Mouse (Mus musculus) WW6 (cell line): ENCODE results near the gene Pax8.

Experiments
- DNase-seq: peaks from one replicate; pipeline ENCODE4 v3.0.0-alpha.2; 2013; ENCODE audit warnings: low read depth, low spot score

Pax8 gene

DNA sequence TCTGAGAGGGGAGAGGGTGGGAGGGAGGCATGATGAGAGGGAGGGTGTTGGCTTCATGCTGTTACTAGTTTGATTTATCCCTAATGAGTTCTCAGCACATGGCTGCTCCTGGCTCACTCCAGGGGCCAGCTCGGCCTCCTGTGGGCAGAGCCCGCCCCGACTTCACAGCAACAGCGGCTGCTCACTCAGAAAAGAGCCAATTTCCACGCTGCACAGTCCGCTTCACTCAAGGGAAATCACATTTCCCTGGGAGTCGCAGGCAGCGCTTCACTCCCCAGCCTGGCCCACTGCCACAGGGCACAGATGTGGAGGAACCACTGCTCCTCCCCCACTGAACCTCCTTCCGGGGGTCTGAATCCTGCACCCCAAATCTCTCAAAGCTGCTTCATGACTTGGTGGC, 58.7 kb downstream of the Pax8 start:
- no peak for DNase-seq

DNA sequence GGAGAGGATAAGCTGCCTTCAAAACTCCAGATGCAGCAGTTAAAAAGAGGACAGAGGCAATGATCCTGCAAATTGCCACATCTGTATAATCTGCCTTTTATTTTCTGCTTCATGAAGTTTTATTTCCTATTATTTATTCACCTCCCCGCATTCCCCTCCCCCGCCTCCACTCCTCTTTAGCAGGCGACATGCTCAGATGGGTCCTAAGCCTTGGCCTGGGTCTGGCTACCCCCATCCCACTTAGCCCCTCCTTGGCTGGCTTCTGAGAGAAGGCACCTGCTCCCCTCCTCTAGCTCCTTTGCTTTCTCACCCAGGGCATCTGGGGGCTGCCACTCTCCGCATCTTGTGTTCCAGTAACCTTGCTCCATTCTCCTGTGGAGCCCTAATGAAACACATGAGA, 61.7 kb downstream of the Pax8 start:
- no peak for DNase-seq

DNA sequence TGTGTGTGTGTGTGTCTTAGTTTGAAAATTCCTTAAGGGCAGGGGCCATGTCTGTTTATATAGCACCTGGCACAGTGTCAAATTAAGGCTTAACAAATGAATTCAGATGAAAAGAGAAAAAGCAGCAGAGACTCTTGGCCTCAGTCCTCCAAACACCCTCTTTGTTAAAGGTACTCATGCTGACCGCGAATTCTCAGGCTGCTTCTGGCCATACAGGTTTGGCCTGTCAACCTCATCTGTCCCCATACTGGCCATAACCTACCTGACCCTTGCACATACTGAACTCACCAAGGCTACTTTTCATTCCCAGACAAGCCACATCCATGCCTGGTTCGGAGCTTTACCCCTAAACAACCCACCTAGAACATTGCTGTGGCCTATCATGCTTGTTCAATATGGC, 62.2 kb downstream of the Pax8 start:
- no peak for DNase-seq

DNA sequence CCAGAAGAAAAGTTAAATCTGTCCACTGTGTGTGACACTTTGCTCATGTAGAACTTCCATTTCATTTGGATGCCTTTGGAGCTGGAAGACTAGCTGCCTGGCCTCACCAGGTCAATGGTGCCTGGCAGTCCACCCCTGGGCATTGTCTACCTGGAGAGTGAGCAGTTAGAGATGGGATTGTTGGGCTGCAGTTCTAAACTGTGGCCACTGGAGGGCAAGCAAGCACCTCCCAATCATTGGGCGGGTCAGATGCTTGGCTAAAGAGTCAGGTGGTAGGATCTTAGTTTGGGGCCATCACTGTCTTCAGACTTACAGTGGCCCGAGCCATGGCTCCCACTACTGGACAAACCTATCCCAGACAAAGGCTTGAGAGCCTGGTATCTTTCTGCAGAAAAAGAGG, 66.2 kb downstream of the Pax8 start:
- no peak for DNase-seq

DNA sequence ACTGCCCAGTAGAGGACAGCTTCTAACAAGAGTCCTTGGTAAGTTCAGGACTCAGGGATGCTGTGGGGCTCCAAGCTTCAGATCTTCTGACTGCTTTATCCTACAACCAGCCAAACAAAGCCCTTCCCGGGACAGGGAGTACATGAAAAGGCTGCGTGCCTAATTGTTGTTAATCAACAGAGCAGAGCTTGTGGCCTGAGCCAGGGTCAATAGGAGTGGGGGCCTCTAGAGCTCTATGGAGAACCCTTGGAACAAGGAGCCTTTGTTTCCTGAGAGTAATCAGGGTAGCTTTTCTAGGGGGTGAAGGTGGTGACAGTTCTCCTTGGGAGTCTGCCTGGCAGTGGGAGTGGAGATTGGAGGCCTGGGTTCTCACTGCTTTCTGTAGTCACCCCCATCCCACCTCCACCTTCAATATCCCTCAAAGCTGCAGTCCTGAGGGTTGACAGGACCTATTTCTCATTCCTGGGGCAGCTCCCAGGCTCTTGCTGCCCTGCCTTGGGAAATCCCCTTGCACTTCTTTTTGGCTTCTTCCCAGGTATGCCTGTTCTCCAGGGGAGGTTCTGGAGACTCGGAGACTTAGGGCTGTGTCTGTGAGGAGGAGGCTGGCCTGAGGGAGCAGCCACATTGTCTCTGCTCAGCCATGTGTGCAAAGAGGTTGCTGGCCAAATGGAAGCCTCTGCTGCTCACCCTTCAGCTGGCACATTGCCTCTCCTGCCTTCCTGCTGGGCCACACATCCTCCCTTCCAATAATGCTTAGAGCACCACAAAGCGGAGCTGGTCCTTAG, 67.5 kb downstream of the Pax8 start:
- no peak for DNase-seq

DNA sequence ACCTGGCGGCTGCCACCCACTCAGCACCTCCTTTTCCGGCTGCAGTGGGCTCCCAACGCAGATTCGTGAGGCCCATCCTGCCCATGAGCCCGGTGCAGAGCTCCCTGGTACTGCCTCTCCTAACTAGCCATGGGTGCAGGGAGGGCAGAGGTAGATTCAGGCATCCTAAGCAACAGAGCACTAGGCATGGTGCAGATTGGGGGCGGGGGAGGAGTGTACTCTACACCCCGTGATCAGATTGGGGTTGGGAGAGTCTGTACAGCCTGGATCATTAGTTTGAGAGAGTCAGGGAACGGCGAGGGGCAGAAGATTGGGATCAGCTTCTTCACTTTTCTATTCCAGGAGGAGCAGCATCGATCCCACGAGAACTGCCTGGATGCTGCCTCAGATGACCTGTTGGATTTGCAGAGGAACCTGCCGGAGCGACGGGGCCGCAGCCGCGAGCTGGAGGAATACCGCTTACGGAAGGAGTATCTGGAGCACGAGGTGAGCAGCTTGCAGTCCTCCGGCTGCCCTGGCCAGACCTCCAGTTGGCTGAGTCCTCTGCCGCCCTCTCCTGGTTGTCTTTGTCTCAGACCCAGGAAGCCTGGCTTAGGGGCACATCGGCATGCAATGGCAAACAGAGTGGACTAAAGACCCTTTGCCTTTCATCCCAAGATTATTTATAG, 69.9 kb downstream of the Pax8 start:
- no peak for DNase-seq

DNA sequence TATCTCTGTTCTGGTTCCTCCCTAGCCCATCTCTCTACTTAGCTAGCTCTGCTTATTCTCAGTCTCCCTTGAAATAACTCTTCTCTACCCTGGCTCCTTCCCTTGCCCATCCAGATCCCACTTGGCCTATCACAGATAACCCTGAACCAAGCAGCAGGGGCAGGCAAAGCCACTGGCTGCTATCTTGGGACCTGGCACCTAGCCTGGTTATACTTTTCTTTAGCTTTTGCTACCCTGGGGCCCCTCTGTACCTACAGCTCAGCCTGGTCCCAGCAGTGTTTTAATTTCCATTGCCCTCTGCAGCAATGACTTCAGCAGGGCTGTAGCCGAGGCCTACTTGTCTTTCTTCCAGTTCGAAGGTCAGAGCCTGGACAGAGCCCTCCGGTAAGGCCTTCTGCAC, 74.7 kb downstream of the Pax8 start:
- no peak for DNase-seq

DNA sequence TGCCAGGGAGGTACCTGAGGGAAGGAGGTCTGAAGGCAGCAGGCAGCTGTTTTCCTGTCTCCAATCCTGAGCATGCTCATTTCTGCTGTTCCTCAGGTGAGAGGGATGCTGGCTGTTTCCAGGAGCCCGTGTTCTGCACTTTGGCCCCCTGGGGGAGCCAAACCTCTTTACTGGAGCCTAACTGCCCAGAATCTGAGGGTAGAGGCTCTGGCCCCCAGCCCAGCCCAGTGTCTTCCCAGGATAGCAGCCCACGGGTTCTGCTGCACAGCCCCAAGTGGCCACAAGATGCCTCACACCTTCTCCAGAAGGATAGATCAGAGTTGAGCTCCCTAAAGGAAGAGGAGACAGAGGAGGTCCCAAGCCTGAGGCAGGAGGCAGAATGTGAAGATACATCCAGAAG, 78.3 kb downstream of the Pax8 start:
- no peak for DNase-seq

DNA sequence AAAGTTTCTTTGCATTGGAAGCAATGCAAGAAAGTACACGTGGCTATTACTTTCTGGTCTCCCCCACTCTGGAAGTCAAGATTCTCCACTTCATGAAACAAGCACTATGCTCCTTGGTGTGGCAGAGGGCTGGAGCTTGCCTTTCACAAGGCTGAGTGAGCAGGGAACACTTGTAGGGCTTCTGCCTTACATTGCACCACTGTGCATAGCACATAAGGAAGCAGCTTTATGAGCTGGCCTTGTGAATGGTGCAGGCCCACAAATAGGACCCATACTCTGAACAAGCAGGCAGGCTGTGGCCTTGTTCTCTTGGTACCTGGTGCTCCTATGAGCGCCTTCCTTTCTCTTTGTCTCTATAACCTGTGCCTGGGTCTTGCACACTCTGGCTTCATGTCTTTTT, 82.1 kb downstream of the Pax8 start:
- no peak for DNase-seq

DNA sequence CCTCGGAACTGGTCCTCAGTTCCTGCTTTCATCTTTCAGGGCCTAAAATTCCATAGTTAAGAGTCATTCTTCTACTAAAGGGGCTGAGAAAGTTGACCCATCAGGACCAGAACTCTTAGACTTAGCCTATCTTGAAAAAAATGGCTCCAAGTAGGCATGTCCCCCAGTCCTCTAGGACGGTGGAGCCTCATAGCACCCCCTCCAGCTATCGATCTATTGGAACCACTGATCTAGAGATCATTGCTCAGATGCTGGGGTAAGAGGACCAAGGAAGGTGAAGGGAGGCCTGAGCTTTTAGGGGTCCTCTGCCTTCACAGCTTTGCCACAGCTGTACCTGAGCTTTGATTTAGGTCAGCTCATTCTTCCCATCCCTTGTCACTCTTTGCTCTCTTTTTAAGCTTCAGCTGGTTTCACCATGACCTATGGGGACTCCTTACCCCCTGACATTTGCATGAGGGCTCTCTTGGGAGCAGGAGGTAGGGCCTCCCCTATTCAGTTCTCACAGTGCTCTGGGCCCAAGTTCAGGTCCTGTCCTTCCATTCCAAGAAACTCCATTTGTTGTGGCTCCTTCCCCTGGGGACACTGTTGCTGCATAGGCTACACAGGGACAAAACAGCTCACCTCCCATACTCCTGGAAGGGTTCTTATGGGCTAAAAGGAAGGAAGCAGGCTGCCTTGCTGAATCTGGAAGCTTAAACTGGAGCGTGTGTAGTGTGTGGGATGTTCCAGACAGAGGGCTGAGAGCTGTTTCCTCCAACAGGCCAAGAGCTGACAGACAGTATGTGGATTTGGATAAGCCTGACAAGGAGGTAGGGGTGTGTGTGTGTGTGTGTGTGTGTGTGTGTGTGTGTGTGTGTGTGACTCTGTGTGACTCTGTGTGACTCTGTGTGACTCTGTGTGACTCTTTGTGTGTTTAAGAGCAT, 87.8 kb downstream of the Pax8 start:
- no peak for DNase-seq

DNA sequence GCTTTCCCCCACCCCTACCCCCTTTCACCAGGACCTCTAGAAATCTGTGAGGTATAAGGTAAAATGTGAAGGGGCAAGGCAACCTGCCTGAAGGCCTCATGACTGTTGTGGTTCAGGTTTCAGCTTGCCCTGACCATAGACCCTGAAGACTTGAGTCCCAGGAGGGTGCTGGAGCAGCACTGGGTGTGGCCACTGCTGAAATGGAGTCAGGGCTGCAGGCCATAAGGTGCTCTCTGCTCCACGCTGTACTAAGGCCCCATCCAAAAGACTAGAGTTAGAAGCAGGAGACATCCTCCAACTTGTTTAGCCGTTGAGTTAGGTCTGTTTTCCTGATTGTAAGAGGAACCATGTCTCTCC, 88.5 kb downstream of the Pax8 start:
- no peak for DNase-seq

DNA sequence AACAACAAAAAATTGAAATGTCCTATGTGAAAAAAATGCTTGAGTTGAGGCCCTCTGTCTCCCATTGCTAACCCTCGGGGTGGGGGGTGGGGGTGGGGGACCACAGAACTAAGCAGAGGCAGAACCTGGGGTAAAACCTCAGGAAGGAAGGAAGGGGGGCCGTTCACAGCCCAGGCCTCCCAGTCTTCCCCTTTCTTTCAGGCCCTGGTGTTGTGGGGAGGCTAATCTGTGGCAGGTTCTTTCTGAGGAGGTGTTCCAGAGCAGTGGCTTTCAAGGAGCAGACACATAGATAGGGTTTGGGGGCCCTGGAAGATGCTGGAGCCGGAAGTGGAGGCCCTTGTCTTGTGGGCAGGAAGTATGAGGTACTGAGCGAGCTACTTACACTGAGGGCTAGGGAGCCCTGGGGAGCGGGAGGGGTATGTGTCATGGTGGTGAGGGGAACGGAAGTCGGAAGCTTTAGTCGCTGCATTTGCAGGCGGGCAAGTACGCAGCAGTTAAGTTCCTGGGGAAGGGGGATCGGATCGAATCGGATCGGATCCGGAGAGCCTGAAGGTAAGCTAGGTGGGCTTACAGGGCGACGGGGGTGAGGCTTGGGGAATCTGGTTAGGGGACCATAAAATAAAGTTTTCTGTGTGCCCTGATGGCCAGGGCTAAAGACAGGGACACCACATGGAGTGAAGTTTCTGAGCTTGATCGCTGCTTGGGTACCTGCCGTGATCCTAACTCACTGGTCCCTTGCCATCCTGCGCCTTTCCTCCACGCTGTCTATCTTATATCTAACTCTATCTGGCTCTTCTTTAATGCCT, 89.0 kb downstream of the Pax8 start:
- no peak for DNase-seq

DNA sequence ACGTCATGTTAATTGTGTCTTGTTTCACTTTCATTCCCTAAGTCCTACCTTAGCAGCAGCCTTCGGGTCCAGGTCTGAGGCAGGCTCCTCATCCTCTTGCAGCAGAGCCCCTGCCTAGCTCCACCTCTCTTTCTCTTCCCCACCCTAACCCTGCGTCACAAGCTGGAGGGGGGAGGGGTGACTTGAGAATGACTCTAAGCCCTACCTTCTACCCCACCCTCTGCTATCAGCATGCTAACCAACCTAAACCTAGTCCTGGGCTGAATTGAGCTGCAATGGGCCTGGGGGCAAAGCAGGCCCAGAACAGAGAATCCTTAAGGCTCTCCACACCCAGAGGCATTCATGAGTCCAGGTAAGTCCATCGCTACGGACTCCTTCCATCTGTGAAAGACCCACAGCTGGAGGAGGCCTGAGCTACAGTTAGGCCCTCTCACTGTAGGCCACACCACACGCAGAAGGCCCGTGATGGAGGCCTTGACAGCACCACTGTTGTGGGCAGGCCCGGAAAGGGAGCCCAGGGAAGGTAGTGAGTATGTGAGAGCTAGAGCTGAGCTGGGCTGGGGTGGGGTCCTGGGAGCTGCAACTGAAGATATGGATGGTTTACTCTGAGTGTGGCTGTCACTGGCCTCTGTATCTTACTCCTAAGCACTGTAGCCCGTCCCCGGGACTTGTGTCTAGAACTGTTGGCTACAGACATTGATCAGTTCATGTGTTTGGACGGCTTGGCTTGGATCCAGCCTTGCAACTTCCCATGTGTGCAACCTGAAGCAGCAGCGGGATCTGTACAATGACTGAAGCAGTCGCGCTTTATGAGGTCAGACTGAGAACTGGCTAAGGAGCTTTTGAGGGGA, 90.1 kb downstream of the Pax8 start:
- no peak for DNase-seq

DNA sequence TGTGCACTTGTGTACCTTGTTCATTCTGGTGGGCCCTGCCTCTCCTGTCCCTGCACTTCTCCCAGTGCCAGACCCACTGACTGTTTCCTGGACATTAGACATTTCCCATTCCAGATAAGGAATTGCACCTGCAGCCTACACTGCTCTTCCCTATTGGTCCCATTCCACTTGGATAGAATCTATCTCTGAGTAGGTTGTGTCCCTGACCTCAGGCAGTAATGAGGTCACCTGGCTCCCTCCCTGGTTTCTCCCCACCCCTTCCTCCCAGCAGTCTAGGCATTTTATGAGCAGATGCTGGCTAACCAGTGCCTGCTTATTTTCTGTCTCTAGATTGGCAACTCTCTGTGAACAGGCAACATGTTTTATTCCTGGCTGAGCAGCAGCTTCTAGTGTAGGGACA, 91.0 kb downstream of the Pax8 start:
- DNase-seq: no peak

DNA sequence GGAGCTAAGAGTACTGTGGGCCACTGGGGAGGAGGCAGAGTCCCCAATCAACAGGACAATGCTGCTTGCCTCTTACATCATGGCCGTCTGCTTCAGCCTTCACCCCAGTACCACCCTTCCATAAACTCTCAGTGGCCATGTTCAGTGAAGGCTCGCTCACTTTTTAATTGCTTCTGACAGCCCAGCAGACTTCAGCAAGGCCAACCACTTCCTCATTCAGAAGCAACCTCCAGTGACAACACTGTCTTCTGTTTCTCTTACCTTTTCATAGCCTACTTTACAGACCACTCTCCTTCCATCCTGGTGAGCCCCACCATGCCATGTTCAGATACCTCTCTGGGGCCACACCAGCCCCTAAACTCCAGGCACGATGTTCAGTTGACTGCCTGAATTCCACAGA, 91.8 kb downstream of the Pax8 start:
- DNase-seq: no peak

DNA sequence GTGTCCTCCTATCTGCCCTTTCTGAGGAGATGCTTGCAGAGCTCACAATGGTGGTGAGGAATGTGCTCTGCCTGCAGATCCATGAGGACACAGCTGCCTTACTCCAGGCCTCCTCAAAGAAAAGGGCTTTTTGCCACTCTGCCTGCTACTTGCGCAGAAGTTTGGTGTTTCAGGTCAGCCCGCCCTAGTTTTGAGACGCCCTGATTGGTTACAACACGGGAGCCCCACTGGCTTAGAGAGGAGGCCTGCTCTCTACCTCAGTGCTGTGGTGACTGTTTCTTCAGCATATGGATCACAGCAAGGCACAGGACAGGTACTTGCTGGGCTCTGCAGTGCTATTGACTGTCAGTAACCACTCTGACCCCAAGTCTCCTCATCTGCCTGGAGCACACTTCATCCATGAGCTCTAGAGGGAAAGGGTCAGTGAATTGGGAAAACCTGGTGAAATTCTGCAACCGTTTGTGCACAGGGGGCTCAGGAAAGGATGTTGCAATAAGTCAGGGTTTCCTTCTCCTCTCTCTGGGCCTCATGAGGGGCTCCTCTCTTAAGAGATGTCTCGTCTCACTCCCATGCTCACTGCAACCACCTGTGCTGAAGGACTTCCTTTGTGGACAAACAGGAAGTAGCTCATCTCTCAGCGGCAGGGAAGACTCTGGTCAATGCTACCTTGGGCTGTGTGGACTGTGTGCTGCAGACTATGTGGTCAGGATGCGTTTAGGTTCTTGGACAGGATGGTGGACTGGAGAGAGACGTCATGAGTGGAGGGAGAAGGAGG, 92.8 kb downstream of the Pax8 start:
- no peak for DNase-seq

DNA sequence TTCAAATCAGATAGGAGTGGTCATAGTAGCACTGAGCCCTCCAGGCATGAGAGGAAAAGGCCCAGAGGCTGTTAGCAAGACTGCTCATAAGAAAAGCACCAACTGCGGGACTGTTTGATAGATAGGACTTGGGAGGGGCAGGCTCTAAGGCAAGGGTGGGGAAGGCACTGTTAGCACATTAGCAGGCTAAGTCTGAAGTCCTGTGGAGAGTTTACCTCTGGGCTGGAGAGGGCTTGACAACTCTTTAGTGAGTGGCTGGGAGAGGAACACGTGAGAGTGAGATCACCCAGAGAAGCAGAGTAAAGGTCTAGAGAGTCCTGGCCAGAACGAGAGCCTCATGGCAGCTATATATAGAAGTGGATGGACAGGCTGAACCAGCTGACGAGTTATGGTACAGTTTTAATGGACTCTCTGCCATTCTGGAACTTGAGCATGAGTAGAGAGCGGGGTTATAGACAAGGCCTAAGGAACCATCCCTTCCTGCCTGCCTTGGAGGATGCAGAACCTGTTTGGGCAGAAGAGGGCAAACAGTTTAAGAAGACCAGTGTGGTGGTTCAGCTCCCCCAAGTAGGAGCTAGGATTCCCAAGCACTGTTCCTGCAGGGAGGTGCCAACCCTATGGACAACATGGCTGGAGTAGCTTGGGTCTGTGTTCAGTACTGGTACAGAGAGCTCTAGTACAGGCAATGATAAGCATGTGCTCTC, 96.5 kb downstream of the Pax8 start:
- no peak for DNase-seq
